Mouse (Mus musculus): ENCODE results near the gene Vmn1r26.
"Not testable (repeated sequence)": the region's sequence is repeated elsewhere in the genome, so short reads cannot be mapped to it uniquely, and the experiment has no call there.

Gene Vmn1r26

GRCm38 (mm10) chr6:58015059-58015458 lies at the start of gene Vmn1r26:
Gene Vmn1r26, minus strand, starts transcription at chr6:58015159.
- DNase-seq (ENCODE audit: low read depth, low spot score): no peak

GRCm38 (mm10) chr6:58044025-58044424 lies 29.1 kb upstream of the Vmn1r26 start:
- no peak for DNase-seq (ENCODE audit: low read depth, low spot score)

GRCm38 (mm10) chr6:58017478-58017877 lies 2.5 kb upstream of the Vmn1r26 start:
- not testable (repeated sequence) for DNase-seq (ENCODE audit: low read depth, low spot score)

- DNase-seq (ENCODE audit: low read depth, low spot score): no peak
These were observed 34.2 kb downstream of the Vmn1r26 start, which contains the start of gene Vmn1r25 for GRCm38 (mm10) chr6:57980710-57981109. Gene Vmn1r25, minus strand, starts transcription at chr6:57980810.

- DNase-seq (ENCODE audit: low read depth, low spot score): not testable (repeated sequence)
These were observed 53.6 kb downstream of the Vmn1r26 start, which contains the start of gene Vmn1r24 for GRCm38 (mm10) chr6:57961403-57961802. Gene Vmn1r24, minus strand, starts transcription at chr6:57961503.

All from c-Kit-negative CD71-positive TER-119-positive erythroid progenitor cells, embryonic 14.5 days (primary cell).